Mouse (Mus musculus) embryo, embryonic 10 days (tissue): ENCODE data around the gene H2-DMb2.

ENCODE experiments used
- DNase-seq: peaks from one replicate; pipeline ENCODE4 v3.0.0-alpha.2; 2015; ENCODE audit warnings: low spot score

H2-DMb2 gene

DNA sequence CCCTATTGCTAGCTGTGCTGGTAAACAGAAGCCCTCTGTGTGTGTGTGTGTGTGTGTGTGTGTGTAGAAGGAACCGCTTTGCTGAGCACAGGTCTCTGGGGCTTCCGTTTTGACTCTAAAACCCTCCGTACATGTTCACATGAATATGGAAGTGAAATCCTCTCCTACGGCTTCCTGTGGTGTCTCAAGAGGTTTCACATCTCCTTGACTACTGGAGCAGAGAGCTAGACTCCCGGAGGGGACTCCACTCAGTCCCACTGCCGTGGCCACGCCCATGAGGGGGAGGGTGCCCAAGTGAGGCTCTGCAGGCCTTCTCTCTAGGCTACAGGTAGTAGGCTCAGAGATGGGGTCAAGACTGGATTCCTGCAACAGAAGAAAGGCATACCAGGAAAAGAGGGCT is at the start of gene H2-DMb2:
Gene H2-DMb2, plus strand, starts transcription at position 275 of the 400 bp plus-strand sequence.
- no peak for DNase-seq

DNA sequence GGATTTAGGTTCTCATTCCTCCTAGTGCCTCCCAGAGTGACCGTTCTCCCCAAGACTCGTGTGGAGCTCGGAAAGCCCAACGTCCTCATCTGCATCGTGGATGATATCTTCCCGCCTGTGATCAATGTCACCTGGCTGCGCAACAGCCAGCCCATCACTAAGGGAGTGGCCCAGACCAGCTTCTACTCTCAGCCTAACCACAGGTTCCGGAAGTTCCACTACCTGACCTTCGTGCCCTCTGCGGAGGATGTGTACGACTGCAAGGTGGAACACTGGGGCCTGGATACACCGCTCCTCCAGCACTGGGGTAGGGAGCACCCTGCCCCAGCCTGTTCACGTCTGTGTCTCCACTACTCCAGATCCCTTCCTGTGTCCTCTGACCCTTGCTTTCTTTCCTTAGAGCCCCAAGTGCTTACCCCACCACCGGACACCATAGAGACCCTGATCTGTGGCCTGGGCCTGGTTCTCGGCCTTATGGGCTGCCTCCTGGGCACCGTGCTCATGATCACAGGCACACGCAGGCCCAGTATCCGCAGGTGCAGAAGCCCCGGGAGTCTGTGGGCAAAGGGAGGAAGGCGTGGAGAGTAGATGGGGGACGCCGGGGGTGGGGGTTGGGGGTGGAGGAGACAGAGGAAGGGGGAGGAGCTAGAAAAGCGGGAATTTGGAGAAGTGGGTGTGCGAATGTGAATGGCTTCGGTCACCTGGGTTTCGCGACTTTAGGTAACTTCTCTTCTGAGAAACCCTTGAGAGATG is 48.6 kb upstream of the H2-DMb2 start:
- no peak for DNase-seq

DNA sequence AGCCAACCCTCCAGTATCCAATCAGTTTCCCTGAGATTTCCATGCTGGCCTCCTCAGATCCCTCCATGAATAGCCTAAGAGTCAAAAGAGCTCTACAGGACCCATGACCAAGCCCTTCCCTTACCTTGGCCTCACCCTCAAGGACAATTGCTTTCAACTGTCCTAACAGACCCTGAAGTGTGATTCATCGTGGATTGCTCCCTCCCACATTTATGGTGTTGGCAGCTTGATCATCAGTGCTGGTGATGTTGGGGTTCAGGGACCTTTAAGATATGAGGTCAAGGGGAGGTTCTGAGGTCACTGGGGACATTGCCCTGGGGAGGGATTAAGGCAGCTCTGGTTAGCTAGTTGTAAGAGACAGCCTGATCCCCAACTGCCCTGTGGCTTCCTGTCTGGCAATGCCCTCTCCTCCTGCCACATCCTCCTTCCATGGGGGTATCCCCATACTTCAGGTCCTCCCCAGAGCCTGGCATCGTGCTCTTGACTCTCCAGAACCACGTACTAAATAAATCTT is 46.6 kb upstream of the H2-DMb2 start:
- DNase-seq: no peak

DNA sequence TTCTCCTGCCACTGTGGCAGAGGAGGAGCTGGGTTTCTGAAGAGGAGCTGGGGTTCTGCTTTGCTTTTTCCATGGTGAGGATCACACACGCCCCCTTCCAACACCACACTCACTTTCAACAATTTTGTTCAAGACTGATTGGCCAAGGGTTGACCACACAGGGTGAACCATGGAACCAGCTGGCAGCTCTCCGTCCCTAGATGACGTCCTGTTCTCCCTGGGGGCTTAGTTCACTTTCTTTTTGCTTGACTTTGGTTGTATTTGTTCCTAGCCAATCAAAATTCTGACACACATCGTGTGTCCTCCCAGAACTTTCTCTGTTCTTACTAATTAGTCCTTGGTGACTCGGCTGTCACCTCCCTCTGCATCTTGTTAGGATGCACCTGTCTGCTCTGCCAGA is 45.8 kb upstream of the H2-DMb2 start:
- no peak for DNase-seq

DNA sequence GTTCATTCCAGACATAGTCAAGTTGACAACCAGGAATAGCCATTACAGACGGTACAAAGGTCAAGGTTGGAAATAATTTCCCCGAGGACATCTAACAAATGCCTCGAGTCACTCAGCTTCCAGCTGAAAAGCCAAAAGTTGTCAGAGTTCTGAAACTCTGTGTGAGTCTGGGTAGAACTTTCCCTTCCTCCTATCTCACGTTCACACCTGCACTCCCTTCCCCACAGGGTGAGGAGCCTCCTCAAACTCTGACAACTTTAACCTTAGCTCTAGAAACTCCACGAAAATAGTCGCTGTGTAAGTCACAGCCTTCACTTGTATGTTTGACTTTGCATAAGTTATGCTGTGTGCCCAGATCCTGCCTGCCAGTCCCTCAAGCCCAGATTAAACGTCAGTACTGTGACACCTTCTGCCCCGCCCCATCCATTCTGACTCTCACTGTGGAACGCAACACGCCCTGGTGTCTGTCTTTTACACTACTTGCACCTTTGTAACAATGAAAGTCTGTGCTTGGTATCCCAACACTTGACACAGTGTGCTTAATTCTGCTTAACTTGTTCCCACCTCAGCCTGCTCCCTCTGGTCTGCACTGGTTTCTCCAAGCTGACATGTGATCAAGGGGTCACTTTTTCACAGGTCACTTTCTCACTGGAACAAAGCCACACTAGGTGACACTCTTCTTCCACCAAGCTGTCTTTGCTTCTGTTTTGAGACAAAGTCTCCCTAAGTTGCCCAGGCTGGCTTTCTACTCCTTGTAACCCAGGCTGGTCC is 44.2 kb upstream of the H2-DMb2 start:
- no peak for DNase-seq

DNA sequence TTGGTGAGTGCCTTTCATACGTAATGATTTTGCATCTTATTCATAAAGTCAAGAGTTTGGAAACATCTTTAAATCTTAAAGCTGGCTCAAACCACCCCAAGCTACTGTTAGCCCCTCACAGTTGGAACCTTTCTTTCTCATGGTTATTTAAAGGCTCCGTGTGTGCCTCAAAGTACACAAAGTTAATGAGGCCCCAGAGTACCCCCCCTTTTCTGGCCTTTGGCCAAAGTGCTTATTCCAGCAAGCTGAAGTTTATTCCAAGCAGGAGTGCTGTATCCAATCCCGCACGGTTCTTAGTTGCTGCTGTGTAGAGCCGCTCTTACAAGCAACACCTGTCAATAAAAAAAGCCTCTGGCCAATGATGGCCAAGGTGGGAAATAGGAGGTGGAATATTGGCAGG is 43.6 kb upstream of the H2-DMb2 start:
- no peak for DNase-seq

DNA sequence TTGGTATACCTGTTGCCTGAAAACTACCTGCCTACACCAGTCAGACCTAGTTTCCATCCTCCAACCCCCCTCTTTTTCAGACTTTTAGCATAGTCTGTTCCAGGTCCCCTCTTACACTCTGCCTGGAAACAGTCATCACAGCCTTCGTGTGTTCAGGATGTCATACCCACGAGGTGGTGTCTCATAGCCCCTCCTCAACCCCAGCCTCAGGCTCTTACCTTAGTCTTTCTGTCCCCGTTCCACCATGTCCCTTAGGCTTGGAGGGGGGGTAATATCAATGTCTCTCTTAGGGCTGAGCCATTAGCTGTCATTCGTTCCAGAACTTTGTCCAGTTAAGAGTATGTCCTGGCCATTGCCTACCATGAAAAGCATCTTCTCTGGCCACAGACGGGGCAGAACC is 41.9 kb upstream of the H2-DMb2 start:
- no peak for DNase-seq

DNA sequence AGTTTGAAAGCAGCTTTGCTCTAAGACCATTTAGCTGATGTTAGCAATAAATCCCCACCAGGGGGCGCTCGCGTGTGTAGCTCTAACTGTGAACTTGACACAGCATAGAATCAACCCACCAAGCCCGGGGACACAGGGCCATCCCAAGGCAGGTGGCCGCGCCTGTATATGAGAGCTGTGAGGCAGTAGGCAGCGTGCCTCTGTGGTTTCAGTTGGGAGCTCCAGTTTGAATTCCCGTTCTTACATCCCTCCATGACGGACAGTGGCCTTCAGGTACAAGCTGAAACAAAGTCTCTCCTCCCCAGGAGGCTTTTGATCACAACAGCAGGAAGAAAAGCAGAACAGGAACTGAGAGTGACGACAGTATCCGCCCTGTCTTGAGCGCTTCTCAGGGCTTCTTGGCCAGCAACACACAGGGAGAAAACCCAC is 41.5 kb upstream of the H2-DMb2 start:
- peak; percentile 85 for DNase-seq

DNA sequence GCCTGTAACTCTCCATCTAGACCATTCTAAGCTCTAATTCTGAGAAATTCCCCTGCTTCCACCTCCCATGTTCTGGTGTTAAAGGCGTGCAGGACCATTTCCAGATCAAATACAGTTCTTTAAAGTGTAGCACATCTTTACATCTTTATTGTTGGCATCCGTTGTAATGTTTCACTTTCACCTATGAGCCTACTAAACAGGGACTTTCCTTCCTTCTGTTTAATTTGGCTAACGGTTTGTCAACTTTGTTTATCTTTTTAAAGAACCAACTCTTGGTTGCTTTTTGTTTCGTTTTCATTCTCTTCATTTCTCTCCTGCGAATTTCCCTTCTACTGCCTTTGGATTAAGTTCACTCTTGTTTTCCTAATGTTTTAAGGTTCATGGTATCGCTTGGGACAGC is 40.3 kb upstream of the H2-DMb2 start:
- no peak for DNase-seq

DNA sequence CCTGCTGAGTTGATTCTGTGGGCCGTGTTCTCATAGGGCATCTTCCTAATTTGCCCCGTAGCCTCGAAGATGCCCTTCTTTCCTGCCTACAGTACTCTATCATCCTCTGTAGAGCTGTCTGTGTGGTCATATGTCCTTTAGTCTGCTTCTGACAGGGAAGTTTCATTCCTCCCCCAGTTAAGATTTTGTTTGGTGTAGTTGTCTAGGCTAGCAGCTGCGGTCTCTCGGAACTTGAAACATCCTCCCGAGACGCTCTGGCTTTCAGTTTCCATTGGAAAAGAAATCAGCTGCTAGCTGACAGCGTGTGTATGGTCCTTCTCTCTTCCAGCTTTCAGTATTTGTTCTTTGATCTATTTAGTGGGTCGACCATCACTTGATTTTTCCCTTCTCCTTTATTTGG is 38.3 kb upstream of the H2-DMb2 start:
- DNase-seq: no peak

DNA sequence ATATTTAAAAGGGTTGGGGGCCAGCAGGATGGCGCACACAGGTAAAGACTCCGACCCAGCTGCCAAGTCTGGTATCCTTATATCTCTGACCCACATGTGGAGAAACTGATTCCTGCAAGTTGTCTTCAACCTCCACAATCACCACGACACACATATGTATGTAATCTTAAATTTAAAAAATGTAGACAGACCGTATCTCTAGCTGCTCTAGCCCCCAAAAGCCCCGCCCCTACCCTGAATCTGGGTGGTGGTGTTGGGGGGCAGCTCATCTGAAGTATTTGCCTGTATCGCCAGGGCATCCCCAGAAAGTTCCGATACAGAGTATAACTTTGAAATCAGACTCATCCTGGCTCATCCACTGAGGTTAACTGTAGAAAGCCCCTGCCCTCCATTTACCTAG is 36.6 kb upstream of the H2-DMb2 start:
- no peak for DNase-seq

DNA sequence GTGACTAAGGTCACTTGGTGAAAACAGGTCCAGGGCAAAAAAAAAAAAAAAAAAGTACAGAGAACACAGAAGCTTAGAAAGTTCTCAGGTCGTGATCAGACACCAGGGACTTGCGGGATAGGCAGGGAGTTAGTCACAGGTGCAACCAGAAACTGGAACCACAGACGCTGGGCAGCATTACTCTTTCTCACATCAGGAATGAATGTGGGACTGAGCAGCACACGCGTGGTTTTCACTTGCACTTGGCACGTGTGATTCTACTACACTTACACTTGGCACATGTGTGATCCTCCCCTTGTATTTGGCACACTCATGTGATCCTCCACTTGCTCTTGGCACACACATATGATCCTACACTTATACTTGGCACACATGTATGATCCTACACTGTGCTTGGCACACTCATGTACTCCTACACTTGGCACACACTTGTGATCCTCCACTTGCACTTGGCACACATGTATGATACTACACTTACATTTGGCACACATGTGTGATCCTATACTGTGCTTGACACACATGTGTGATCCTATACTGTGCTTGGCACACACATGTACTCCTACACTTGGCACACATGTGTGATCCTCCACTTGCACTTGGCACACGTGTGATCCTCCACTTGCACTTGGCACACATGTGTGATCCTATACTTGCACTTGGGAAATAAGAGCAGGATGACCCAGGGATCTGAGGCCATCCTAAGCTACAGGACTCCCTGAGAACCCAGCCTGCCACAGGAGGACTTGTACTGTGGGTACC is 35.8 kb upstream of the H2-DMb2 start:
- no peak for DNase-seq

DNA sequence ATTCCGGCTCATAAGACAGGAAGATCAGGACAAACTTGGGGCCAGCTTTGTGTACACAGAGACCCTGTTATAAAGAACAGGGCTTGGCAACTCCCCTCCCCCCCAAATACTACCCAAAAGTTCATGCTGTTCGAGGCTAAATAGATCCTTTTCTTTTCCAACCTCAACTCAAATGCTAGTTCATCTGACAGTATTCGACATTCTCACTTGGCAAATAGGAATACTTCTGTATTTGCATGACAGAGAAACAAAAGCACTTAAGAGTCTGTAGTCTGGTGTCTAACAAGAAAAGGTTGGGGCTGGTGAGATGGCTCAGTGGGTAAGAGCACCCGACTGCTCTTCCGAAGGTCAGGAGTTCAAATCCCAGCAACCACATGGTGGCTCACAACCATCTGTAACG is 34.6 kb upstream of the H2-DMb2 start:
- no peak for DNase-seq

DNA sequence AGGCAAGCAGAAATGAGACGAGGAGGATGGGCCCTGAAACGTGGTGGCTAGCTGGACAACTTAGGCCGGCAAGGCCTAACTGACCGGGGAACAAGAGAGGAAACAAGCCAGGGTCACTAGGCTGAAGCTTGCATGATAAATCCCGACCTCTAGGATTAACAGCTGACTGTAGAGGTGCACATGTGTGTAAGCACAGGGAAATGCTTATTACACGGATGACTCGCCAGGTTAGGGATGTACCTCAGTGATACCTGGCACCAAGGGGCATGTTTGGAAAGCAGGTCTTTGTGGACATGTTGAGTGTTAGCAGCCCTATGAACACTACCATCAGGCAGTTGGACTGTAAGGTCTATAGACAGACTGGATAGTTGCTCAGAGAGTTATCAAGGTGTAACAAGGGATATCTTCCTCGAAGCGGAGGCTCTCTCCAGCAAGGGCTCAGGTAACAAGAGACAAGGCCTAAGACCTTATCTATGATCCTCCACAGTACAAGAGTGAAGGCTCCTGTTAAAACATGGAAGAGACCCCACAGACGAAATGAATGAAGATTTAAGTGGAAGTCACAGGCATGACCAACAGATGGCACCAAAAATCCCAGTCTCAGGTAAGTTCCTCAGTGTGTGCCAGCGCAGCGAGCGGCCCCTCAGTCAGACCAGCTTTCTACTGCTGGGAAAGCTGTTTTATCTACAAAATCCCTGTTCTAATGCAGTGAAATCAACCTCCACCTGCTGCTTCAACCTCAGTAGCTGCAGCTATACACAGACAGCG is 33.9 kb upstream of the H2-DMb2 start:
- DNase-seq: peak; percentile 44

DNA sequence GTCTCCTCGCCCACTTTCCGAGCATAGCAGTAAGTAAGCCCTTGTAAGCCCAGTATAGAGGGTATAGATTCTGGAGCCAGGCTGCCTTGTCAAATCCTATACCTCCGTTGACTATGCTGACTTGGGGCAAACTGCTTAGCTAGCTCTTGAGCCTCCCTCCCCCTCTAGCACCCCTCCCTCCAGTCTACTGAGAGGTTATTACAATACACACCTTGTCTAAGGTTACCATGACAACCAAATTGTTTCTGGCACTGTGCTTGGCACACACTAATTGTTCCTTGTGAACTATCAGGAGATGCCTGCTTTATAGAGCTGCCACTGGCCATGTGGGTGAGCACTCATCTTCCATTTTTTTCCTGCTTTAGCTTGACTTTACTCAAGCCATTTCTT is 33.3 kb upstream of the H2-DMb2 start:
- no peak for DNase-seq

DNA sequence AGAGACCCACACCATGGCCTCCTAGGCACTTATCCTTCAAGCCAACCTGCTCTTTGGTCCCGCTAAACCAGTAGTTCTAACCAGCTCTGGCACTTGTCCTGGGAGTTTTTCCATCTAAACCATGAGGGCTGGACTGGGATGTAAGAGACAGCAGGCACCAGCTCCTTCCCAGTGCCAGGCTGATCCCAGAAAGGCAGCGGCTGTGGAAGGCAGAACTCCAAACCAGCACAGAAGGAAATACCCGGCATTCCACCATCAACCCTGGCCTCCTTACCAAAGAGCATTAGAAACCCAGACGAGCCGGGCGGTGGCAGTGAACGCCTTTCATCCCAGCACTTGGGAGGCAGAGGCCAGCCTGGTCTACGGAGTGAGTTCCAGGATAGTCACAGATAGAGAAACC is 32.8 kb upstream of the H2-DMb2 start:
- no peak for DNase-seq

DNA sequence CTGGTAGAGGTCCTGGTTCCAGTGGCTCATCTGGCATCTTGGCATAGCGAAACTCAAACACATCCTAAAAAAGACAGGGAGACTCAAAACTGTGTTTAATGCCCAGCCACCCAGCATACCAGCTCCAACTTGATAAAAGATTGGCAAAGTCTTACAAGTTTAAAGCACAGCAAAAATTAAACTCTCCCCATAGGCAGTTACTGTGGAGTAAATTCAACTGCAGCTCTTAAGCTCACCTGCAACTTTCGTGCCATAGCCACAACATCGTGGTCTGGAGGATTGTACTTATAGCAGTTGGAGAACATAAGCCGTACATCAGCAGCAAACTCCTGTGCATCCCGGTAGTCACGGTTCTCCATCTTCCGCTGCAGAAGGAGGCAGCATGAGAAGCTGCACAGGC is 29.0 kb upstream of the H2-DMb2 start:
- DNase-seq: no peak

DNA sequence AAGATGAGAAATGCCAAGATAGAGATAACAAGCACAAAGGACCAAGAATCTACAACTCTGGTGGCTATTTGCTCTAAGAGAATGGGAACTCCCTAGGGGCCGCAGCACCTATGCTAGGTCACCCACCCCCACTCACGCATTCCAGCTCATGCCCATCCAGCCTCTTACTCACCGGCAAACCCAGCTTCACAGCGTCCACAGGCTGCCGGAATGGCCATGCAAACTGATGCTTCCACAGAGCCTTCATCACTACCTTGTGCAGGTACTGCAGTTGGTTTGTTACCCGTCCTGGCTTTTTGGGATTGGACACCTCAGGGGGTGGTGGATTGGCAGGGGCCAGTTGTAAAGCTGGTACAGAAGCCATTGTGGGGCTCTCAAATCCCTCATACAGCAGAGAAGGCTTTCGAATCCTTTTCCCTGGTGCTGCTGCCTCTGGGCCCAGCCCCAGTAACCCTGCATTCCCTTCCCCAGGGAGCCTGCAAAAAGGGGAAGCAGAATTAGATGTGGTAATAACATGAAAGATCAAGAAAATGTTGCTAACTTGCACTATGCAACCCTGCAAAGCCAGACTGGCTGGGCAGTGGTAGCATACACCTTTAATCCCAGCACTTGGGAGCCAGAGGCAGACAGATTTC is 26.3 kb upstream of the H2-DMb2 start:
- no peak for DNase-seq

DNA sequence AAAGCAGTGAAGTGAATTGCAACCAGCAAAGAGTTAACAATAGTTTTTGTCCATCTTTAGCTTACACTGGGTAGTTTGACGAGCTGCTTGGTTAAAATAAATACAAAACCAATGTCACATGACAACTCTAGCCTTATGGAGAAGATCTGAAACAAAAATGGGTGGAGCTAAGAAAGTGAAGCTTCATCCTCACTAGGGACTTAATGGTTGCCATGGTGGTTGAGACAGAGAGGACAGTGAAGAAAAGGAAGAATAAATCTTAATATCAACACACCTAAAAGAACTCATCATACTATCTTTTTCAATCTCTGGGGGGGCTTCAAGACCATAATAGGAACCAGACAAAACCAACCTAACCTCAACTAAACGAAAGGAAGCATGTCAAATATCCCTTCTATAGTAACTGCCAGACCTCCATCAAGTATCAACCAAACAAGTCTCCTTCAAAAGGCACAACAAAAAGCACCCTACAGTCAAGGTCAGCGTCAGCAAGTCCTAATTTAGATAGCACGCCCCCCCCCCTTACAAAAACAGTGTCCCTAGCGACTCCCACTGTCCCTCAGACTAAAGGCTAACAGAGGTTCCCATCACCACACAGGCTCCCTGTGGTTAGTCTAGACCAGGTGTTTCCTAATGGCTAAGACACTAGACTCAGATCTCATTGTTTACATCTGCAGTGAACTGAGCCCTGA is 25.5 kb upstream of the H2-DMb2 start:
- DNase-seq: no peak

DNA sequence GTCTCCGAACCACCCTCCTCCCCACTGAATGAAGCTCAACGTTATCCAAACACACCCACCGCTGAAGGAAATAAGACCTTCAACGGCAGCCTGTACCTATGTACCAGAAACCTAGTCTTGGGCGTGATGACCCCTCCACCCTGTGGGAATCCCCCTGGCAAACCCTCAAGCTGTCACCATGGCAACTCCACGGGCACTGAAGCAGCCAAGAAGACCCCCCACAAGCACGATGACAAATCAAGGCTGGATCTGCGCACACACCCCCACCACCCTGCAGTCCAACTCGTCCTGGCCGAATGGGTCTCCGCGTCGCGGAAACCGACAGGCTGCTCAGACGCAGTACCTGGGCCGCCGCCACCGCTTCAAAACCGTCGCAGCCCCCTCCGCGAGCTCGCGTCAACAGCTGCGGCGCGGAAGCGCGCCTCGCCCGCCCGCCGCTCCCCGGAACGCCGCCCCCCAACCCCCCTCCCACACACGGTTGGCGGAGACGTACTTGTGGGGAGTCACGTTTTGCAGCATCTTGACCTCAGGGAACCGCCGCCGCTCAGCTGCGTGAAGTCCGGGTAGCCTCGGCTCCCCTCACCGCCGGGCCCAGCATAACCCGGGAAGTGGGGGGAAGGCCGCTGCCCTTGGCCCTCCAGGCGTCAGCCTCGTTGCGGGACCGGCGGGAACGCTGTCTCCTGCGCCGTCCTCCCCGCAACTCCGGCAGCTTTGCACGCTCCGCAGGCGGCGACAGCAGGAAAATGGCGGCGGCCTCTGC is 24.8 kb upstream of the H2-DMb2 start:
- DNase-seq: peak; percentile 51
